Mouse (Mus musculus): ENCODE measurements around the gene Dmrtc1c1. TPM values are rescaled to one million over a fixed set of nuclear protein-coding genes. Genes with fewer than 3 reads are reported as not detected.
"Not testable (repeated sequence)": the region's sequence is repeated elsewhere in the genome, so short reads cannot be mapped to it uniquely, and the experiment has no call there.

Dmrtc1c1 gene
- not detected in 2 replicates for total RNA-seq (2014; fragmentation: Nextera tagmentation)
- total RNA-seq (2017): not detected in 2 replicates
- polyA plus RNA-seq (2012): not detected in 2 replicates

GRCm38 (mm10) chrX:102802663-102803062, at the start of gene Dmrtc1c1:
Gene Dmrtc1c1 (plus strand): TSS chrX:102802963.
- ATAC-seq (ENCODE audit: extremely low read depth, insufficient number of reproducible peaks, low FRiP score, poor library complexity, severe bottlenecking); DNase-seq (ENCODE audit: low spot score); H3K36me3 ChIP-seq (replicated peaks); H3K4me3 ChIP-seq (ENCODE audit: low read depth, low read length); H3K9me3 ChIP-seq (replicated peaks); H3K4me1 ChIP-seq (ENCODE audit: insufficient read depth, low read depth, low read length); H3K27me3 ChIP-seq (ENCODE audit: insufficient read depth, low read length): not testable (repeated sequence)

- no peak for TF ChIP-seq GATA1 (IDR thresholded peaks at IDR 0.05; ENCODE audit: borderline replicate concordance, low read length)
- Histone ChIP-seq H3K27me3 (ENCODE audit: insufficient read depth, low read length) (no peaks in the 10 kb centered on the region), H3K9me3 (replicated peaks) (no peaks in the 10 kb centered on the region), H3K4me1 (ENCODE audit: insufficient read depth, low read depth, low read length) (no peaks in the 10 kb centered on the region), H3K4me3 (ENCODE audit: low read depth, low read length) (no peak overlapping the region), H3K36me3 (replicated peaks) (no peaks in the 10 kb centered on the region)
- DNase-seq (ENCODE audit: low spot score) (no peak), ATAC-seq (ENCODE audit: extremely low read depth, insufficient number of reproducible peaks, low FRiP score, poor library complexity, severe bottlenecking) (no peak)
Observed at GRCm38 (mm10) chrX:102765878-102766277, 36.9 kb upstream of the Dmrtc1c1 start.

- Histone ChIP-seq H3K4me3 (ENCODE audit: low read depth, low read length) (no peak overlapping the region), H3K27me3 (ENCODE audit: insufficient read depth, low read length) (no peaks in the 10 kb centered on the region), H3K36me3 (replicated peaks) (no peaks in the 10 kb centered on the region), H3K9me3 (replicated peaks) (no peaks in the 10 kb centered on the region), H3K4me1 (ENCODE audit: insufficient read depth, low read depth, low read length) (no peaks in the 10 kb centered on the region)
- DNase-seq (ENCODE audit: low spot score) (no peak), ATAC-seq (ENCODE audit: extremely low read depth, insufficient number of reproducible peaks, low FRiP score, poor library complexity, severe bottlenecking) (no peak)
- TF ChIP-seq TAL1 (conservative IDR thresholded peaks at IDR 0.05; ENCODE audit: low read depth, low read length) (no peak), GATA2 (IDR thresholded peaks at IDR 0.05; ENCODE audit: borderline replicate concordance, low read depth, low read length) (no peak), GATA1 (IDR thresholded peaks at IDR 0.05; ENCODE audit: borderline replicate concordance, low read length) (no peak), POLR2AphosphoS5 (IDR thresholded peaks at IDR 0.05; ENCODE audit: insufficient replicate concordance, low read depth, low read length) (no peak)
Observed at GRCm38 (mm10) chrX:102812311-102812710, 9.5 kb downstream of the Dmrtc1c1 start.

GRCm38 (mm10) chrX:102854516-102854915, 51.8 kb downstream of the Dmrtc1c1 start, which contains the start of gene Dmrtc1c2:
Gene Dmrtc1c2 (minus strand): TSS chrX:102854616.
- not testable (repeated sequence) for H3K4me1 ChIP-seq (ENCODE audit: insufficient read depth, low read depth, low read length); H3K27me3 ChIP-seq (ENCODE audit: insufficient read depth, low read length); ATAC-seq (ENCODE audit: extremely low read depth, insufficient number of reproducible peaks, low FRiP score, poor library complexity, severe bottlenecking); H3K9me3 ChIP-seq (replicated peaks); DNase-seq (ENCODE audit: low spot score); H3K36me3 ChIP-seq (replicated peaks); H3K4me3 ChIP-seq (ENCODE audit: low read depth, low read length)

Other genes starting within 250 kb of the Dmrtc1c1 start
- gene Phka1, start 158.7 kb upstream of the Dmrtc1c1 start, total RNA-seq (2014; fragmentation: Nextera tagmentation): 7.7 and 8.2 TPM in 2 replicates
- gene Phka1, start 158.7 kb upstream of the Dmrtc1c1 start, total RNA-seq (2017): 5.5 and 5.8 TPM in 2 replicates
- gene Phka1, start 158.7 kb upstream of the Dmrtc1c1 start, polyA plus RNA-seq (2012): 1.1 and 1.2 TPM in 2 replicates
- not detected in 2 replicates for gene Gm3880, start 116.0 kb upstream of the Dmrtc1c1 start, total RNA-seq (2014; fragmentation: Nextera tagmentation)
- gene Gm3880, start 116.0 kb upstream of the Dmrtc1c1 start, total RNA-seq (2017): not detected in 2 replicates
- not detected in 2 replicates for gene Gm3880, start 116.0 kb upstream of the Dmrtc1c1 start, polyA plus RNA-seq (2012)
- not detected in 2 replicates for gene Gm9112, start 95.3 kb upstream of the Dmrtc1c1 start, total RNA-seq (2014; fragmentation: Nextera tagmentation)
- not detected in 2 replicates for gene Gm9112, start 95.3 kb upstream of the Dmrtc1c1 start, total RNA-seq (2017)
- gene Gm9112, start 95.3 kb upstream of the Dmrtc1c1 start, polyA plus RNA-seq (2012): not detected in 2 replicates
- not detected in 2 replicates for gene Dmrtc1b, start 95.1 kb upstream of the Dmrtc1c1 start, total RNA-seq (2014; fragmentation: Nextera tagmentation)
- gene Dmrtc1b, start 95.1 kb upstream of the Dmrtc1c1 start, total RNA-seq (2017): not detected in 2 replicates
- not detected in 2 replicates for gene Dmrtc1b, start 95.1 kb upstream of the Dmrtc1c1 start, polyA plus RNA-seq (2012)
- not detected in 2 replicates for gene Dmrtc1c2, start 51.7 kb downstream of the Dmrtc1c1 start, total RNA-seq (2014; fragmentation: Nextera tagmentation)
- gene Dmrtc1c2, start 51.7 kb downstream of the Dmrtc1c1 start, total RNA-seq (2017): not detected in 2 replicates
- not detected in 2 replicates for gene Dmrtc1c2, start 51.7 kb downstream of the Dmrtc1c1 start, polyA plus RNA-seq (2012)
- gene 1700031F05Rik, start 65.0 kb downstream of the Dmrtc1c1 start, total RNA-seq (2014; fragmentation: Nextera tagmentation): not detected in 2 replicates
- gene 1700031F05Rik, start 65.0 kb downstream of the Dmrtc1c1 start, total RNA-seq (2017): not detected in 2 replicates
- gene 1700031F05Rik, start 65.0 kb downstream of the Dmrtc1c1 start, polyA plus RNA-seq (2012): not detected in 2 replicates
- not detected in 2 replicates for gene Dmrtc1a, start 105.7 kb downstream of the Dmrtc1c1 start, total RNA-seq (2014; fragmentation: Nextera tagmentation)
- gene Dmrtc1a, start 105.7 kb downstream of the Dmrtc1c1 start, total RNA-seq (2017): not detected in 2 replicates
- gene Dmrtc1a, start 105.7 kb downstream of the Dmrtc1c1 start, polyA plus RNA-seq (2012): not detected in 2 replicates
- gene 1700011M02Rik, start 105.9 kb downstream of the Dmrtc1c1 start, total RNA-seq (2014; fragmentation: Nextera tagmentation): not detected in 2 replicates
- not detected in 2 replicates for gene 1700011M02Rik, start 105.9 kb downstream of the Dmrtc1c1 start, total RNA-seq (2017)
- gene 1700011M02Rik, start 105.9 kb downstream of the Dmrtc1c1 start, polyA plus RNA-seq (2012): not detected in 2 replicates
- gene 1700018G05Rik, start 125.4 kb downstream of the Dmrtc1c1 start, total RNA-seq (2014; fragmentation: Nextera tagmentation): not detected in 2 replicates
- gene 1700018G05Rik, start 125.4 kb downstream of the Dmrtc1c1 start, total RNA-seq (2017): not detected in 2 replicates
- not detected in 2 replicates for gene 1700018G05Rik, start 125.4 kb downstream of the Dmrtc1c1 start, polyA plus RNA-seq (2012)